Mouse (Mus musculus) midbrain, embryonic 12.5 days (tissue): ENCODE results near the gene Me1. TPM values are rescaled to one million over a fixed set of nuclear protein-coding genes. Genes with fewer than 3 reads are reported as not detected.
"Not testable (repeated sequence)": the region's sequence is repeated elsewhere in the genome, so short reads cannot be mapped to it uniquely, and the experiment has no call there.

Experiments used
- ATAC-seq: fragments of 200-750 bp; cut with Nextera tagmentation; 2 replicates; pipeline ENCODE4 v1.8.0; 2017; ENCODE audit warnings: low read depth, moderate TSS enrichment, moderate library complexity; ENCODE audit not compliant: low FRiP score
- H3K27ac ChIP-seq: fragments of 300-500 bp; sonication (generic); replicated peaks from 2 replicates; pipeline ENCODE4 v1.5.1; 2016; ENCODE audit warnings: mild to moderate bottlenecking
- H3K27me3 ChIP-seq: fragments of 300-500 bp; sonication (generic); 2 replicates; pipeline ENCODE4 v1.6.1; 2016; ENCODE audit warnings: mild to moderate bottlenecking
- H3K36me3 ChIP-seq: fragments of 300-500 bp; sonication (generic); 2 replicates; pipeline ENCODE4 v1.6.1; 2016
- H3K4me1 ChIP-seq: fragments of 300-500 bp; sonication (generic); 2 replicates; pipeline ENCODE4 v1.6.1; 2016
- H3K4me2 ChIP-seq: fragments of 300-500 bp; sonication (generic); replicated peaks from 2 replicates; pipeline ENCODE4 v1.6.1; 2016; ENCODE audit warnings: mild to moderate bottlenecking, moderate library complexity
- H3K4me3 ChIP-seq: fragments of 300-500 bp; sonication (generic); 2 replicates; pipeline ENCODE4 v1.5.1; 2016; ENCODE audit warnings: mild to moderate bottlenecking
- H3K9ac ChIP-seq: fragments of 300-500 bp; sonication (generic); replicated peaks from 2 replicates; pipeline ENCODE4 v1.6.1; 2016; ENCODE audit warnings: mild to moderate bottlenecking, moderate library complexity
- H3K9me3 ChIP-seq: fragments of 300-500 bp; sonication (generic); 2 replicates; pipeline ENCODE4 v1.6.1; 2016; ENCODE audit warnings: mild to moderate bottlenecking
- WGBS: fragments of 180-500 bp; shearing (Covaris S2); methylation state at CpG from one replicate; pipeline ENCODE4 v1.1.7; 2016; 5-methylcytosine and 5-hydroxymethylcytosine counted together
- polyA plus RNA-seq: library from polyadenylated mRNA; unstranded; fragments of >200 nt; fragmentation: Nextera tagmentation; extraction: Ambion mirVana; gene quantifications from 2 replicates; pipeline ENCODE4 v1.2.1, GENCODE M21; 2016

Gene Me1
- polyA plus RNA-seq, 1 experiment from 2014 or later: 17.1 TPM

GRCm38 (mm10) chr9:86622062-86622461 lies 73.7 kb downstream of the Me1 start:
- no peak overlapping the region for H3K9ac ChIP-seq
- H3K4me1 ChIP-seq: no peaks in the 10 kb centered on the region
- H3K36me3 ChIP-seq: no peaks in the 10 kb centered on the region
- H3K4me3 ChIP-seq: no peak overlapping the region
- H3K27me3 ChIP-seq: no peaks in the 10 kb centered on the region
- no peak overlapping the region for H3K27ac ChIP-seq
- no peaks in the 10 kb centered on the region for H3K9me3 ChIP-seq
- WGBS: 29% methylated on average over 2 of the region's 2 CpGs
- H3K4me2 ChIP-seq: no peak overlapping the region
- no peak for ATAC-seq

- no peak overlapping the region for H3K27ac ChIP-seq
- no peak for ATAC-seq
- no peak overlapping the region for H3K9ac ChIP-seq
- H3K4me1 ChIP-seq: peaks cover 3% of the 10 kb centered on the region; the same call in 1 of the 2 replicates
- WGBS: 77% methylated on average over 10 of the region's 10 CpGs
- H3K9me3 ChIP-seq: no peaks in the 10 kb centered on the region
- no peak overlapping the region for H3K4me3 ChIP-seq
- no peak overlapping the region for H3K4me2 ChIP-seq
- no peaks in the 10 kb centered on the region for H3K27me3 ChIP-seq
- no peaks in the 10 kb centered on the region for H3K36me3 ChIP-seq
Measured at GRCm38 (mm10) chr9:86619341-86620139, 76.2 kb downstream of the Me1 start.

DNA sequence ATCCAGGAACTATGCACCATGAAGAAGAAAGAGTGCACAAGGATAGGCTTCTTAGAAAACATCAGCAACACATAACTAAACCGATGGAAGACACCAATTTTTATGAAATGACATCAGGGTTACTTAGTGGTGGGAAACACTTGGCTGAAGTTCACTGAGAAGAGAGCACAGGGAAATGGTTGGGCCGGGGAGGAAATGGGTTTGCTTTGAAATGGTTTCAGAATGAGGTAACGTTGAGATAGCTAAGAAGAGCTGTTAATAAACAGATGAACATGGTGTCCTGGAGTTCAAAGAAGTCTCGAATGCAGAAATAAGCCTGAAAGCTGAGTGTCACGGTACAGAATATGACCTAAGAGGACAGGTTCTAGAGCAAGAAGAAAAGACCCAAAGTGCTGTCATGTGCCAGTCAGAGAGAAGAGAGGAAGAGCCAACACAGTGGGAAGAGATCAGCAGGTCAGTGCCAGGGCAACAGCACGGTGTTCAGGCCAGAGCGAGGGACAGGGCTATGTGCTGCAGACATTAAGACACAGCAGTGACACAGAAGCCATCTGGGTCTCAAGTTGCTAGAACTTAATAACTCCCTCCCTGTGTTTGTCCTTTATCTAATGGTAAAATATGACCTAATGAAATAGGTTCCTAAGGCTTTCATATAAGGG lies 77.8 kb downstream of the Me1 start:
- ATAC-seq: no peak
- Histone ChIP-seq H3K4me2 (no peak overlapping the region), H3K4me1 (peaks cover 3% of the 10 kb centered on the region; the same call in 1 of the 2 replicates), H3K36me3 (no peaks in the 10 kb centered on the region), H3K9me3 (no peaks in the 10 kb centered on the region), H3K4me3 (no peak overlapping the region), H3K27ac (no peak overlapping the region), H3K9ac (no peak overlapping the region), H3K27me3 (no peaks in the 10 kb centered on the region)
- WGBS: 81% methylated on average over 7 of the region's 7 CpGs

DNA sequence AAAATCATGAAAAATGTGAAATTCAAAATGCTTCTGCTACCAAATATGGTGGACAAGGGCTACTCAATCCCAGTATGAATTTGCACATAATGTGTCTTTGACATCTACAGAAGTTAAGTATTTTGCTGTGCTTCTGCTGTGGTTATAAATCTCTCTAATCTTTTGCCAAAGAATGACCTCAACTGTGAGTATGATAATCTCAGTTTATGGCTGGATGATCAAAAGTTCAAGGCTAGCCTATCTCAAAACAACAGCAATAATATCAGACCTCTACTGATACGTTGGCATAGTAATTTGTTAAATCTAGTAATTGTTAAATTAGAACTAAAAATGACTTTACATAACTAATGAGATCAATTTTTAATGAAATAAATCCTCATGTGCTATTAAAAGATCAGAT lies 80.0 kb downstream of the Me1 start:
- ATAC-seq: no peak
- no peaks in the 10 kb centered on the region for H3K9me3 ChIP-seq
- 81% methylated on average over 1 of the region's 1 CpGs for WGBS
- H3K4me1 ChIP-seq: peaks cover 3% of the 10 kb centered on the region; the same call in 1 of the 2 replicates
- H3K27ac ChIP-seq: no peak overlapping the region
- H3K4me2 ChIP-seq: no peak overlapping the region
- H3K36me3 ChIP-seq: no peaks in the 10 kb centered on the region
- H3K27me3 ChIP-seq: no peaks in the 10 kb centered on the region
- H3K9ac ChIP-seq: no peak overlapping the region
- no peak overlapping the region for H3K4me3 ChIP-seq

DNA sequence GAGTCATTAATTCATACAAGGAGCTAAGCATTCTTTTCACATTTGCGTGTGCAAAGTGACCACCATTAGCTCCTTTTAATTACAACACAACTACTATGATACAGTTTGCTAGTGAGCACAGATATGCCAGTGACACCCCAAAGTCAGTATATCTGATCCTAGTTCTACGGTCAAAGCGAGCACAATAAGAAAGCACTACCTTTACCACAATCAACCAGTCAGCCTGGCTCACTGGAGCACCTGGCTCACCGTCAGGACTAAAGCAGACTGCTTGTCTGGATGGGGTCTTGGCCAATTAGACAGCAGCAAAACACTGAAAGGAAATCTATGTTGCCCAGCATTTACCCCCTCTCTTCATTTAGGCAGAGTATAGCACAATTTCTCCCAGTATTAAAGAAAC lies 83.7 kb downstream of the Me1 start:
- Histone ChIP-seq H3K9ac (no peak overlapping the region), H3K4me2 (no peak overlapping the region), H3K27ac (no peak overlapping the region), H3K4me3 (no peak overlapping the region), H3K27me3 (no peaks in the 10 kb centered on the region), H3K36me3 (no peaks in the 10 kb centered on the region), H3K4me1 (peaks cover 3% of the 10 kb centered on the region; the same call in 1 of the 2 replicates), H3K9me3 (no peaks in the 10 kb centered on the region)
- WGBS: 95% methylated on average over 4 of the region's 4 CpGs
- ATAC-seq: no peak

DNA sequence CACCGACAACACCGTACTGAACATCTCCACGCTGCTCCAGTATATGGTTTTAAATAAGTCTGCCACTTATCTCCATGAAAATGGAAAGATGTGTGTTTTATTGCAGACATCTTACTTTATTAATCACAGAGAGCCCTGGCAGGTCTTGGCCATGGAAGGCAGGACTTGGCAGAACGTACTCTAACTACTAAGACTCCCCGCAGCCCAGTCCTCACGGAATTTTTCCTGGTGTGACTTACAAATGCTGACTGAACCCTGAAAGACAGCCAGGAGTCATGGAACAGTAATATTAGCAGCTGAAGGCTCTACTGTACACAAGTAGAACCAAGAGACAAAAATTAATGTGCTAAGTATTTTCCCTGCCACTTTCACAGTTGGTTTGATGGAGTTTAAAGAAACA lies 90.0 kb downstream of the Me1 start:
- Histone ChIP-seq H3K27me3 (no peaks in the 10 kb centered on the region), H3K36me3 (no peaks in the 10 kb centered on the region), H3K9ac (no peak overlapping the region), H3K4me3 (no peak overlapping the region), H3K4me2 (no peak overlapping the region), H3K9me3 (no peaks in the 10 kb centered on the region), H3K4me1 (no peaks in the 10 kb centered on the region), H3K27ac (no peak overlapping the region)
- 90% methylated on average over 6 of the region's 6 CpGs for WGBS
- ATAC-seq: no peak

DNA sequence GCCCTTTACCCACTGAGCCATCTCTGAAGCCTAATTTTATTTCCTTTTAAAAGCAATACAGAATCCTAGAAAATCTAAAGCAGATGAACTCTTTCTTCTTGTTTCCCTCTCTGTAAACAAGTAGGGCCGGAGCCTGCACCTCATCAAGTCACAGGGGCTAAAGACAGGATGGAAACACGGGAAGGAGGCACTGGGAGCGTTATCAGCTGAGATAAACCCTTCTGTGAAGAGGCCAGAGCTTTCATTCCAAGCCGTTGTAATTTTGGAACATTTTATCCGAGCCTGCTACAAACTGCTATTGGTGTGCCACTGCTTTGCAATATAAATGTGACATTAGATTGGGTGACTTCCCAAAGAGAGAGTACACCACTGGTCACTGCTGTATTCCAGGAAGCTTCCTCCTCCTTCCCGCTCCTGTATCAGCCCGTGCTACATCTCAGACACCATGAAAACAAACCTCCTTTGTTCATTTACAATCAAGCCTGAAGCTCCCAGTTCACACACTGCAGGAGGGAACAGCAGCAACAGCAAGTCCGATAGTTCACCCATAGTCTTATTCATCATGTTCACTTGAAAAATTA lies 95.9 kb downstream of the Me1 start:
- Histone ChIP-seq H3K9me3 (no peaks in the 10 kb centered on the region), H3K9ac (no peak overlapping the region), H3K27ac (no peak overlapping the region), H3K4me2 (no peak overlapping the region), H3K36me3 (no peaks in the 10 kb centered on the region), H3K4me1 (no peaks in the 10 kb centered on the region), H3K4me3 (no peak overlapping the region), H3K27me3 (no peaks in the 10 kb centered on the region)
- whole genome bisulfite sequencing: 66% methylated on average over 8 of the region's 8 CpGs
- ATAC-seq: no peak

GRCm38 (mm10) chr9:86596983-86597382 lies 98.8 kb downstream of the Me1 start:
- H3K27me3 ChIP-seq, H3K27ac ChIP-seq, H3K4me1 ChIP-seq, H3K4me3 ChIP-seq, H3K9me3 ChIP-seq, H3K4me2 ChIP-seq, H3K36me3 ChIP-seq, H3K9ac ChIP-seq, ATAC-seq: not testable (repeated sequence)

GRCm38 (mm10) chr9:86594357-86594767 lies 101.4 kb downstream of the Me1 start:
- not testable (repeated sequence) for H3K4me3 ChIP-seq, H3K9me3 ChIP-seq, H3K27ac ChIP-seq, H3K27me3 ChIP-seq, ATAC-seq, H3K4me2 ChIP-seq, H3K4me1 ChIP-seq, H3K9ac ChIP-seq, H3K36me3 ChIP-seq
- WGBS: 70% methylated on average over 10 of the region's 10 CpGs

- Histone ChIP-seq H3K4me3 (no peak overlapping the region), H3K27ac (no peak overlapping the region), H3K4me1 (no peaks in the 10 kb centered on the region), H3K36me3 (no peaks in the 10 kb centered on the region), H3K9ac (no peak overlapping the region), H3K9me3 (no peaks in the 10 kb centered on the region), H3K4me2 (no peak overlapping the region), H3K27me3 (no peaks in the 10 kb centered on the region)
- WGBS: 70% methylated on average over 19 of the region's 19 CpGs
- peak; percentile 38 for ATAC-seq
Measured at GRCm38 (mm10) chr9:86592676-86593668, 102.8 kb downstream of the Me1 start.

- H3K27me3 ChIP-seq: no peaks in the 10 kb centered on the region
Measured at GRCm38 (mm10) chr9:86587019-86587795, 108.5 kb downstream of the Me1 start.

More at GRCm38 (mm10) chr9:86587019-86587795, 108.5 kb downstream of the Me1 start:
- no peak for ATAC-seq
- no peaks in the 10 kb centered on the region for H3K36me3 ChIP-seq
- no peak overlapping the region for H3K9ac ChIP-seq
- H3K27ac ChIP-seq: no peak overlapping the region
- no peaks in the 10 kb centered on the region for H3K4me1 ChIP-seq
- H3K9me3 ChIP-seq: no peaks in the 10 kb centered on the region
- 94% methylated on average over 11 of the region's 11 CpGs for WGBS
- no peak overlapping the region for H3K4me2 ChIP-seq
- H3K4me3 ChIP-seq: no peak overlapping the region
